Mouse (Mus musculus) mammary gland, adult 2 months (tissue): Measurements from ENCODE around the gene Map3k5. TPM values are rescaled to one million over a fixed set of nuclear protein-coding genes. Genes with fewer than 3 reads are reported as not detected.

Source experiments
- polyA plus RNA-seq: library from polyadenylated mRNA; depleted of rRNA; stranded (reverse); fragments of >200 nt; gene quantifications from 2 replicates; pipeline ENCODE4 v1.2.3, GENCODE M21; 2012; ENCODE audit warnings: low replicate concordance; rRNA removed

The Map3k5 gene
- polyA plus RNA-seq, result 4.9 and 6.6 TPM in 2 replicates

DNA sequence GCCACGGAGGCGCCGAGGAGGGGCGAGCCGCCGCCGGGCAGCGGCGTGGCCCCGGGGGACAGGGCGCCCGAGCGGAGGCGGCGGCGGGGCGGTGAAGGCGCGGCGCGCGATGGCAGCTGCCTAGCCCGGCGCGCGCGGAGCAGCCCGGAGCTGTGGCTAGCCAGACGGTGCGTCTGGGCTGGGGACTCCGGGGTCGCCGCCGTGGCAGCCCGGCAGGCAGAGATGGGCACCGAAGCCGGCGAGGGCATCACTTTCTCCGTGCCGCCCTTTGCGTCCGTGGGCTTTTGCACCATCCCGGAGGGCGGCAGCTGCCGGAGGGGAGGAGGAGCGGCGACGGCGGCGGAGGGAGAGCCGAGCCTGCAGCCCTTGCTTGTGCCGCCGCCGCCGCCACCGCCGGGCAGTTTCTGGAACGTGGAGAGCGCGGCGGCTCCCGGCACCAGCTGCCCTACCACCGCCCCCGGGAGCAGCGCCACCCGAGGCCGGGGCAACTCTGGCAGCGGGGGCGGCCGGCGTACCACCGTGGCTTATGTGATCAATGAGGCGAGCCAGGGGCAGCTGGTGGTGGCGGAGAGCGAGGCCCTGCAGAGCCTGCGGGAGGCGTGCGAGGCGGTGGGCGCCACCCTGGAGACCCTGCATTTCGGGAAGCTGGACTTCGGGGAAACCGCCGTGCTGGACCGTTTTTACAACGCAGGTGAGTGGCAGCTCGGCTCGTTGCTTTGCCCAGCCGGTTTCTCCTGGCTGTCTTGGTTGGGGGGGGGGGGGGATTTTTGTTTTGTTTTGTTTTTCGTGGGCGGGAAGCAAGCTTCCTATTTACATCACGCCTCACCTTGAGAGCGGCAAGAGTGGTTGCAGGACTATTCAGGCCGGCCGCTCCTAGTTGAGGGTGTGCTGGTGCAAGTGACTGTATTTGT is at the start of gene Map3k5:
Gene Map3k5, plus strand, starts transcription at position 89 of the 911 bp plus-strand sequence.

DNA sequence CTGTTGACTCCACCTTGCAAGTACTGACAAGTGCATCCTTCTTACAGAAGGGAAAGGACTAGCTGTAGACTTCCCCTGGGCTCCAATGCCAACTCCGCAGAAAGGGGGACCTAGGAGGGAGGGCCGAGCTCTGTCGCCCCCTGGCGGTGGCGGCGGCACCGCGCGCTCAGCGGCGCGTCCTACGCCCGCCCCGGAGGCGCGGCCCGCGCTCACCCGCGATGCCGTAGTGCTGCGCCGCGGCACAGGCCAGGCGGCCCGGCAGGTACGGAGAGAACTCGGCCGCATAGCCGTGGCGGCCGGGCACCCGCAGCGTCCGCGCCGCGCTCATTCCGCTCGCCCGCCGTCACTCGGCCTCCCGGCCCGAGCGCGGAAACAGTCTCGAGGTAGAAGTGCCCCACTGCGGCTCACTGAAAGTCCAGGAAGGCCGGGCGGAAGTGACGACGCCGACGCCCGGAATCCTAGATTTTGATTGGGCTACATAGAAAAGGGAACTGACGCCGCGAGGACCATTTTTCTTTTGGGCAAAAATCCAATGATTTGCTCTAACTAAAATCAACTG is 26.9 kb upstream of the Map3k5 start, which contains the start of gene Pex7:
Gene Pex7, minus strand, starts transcription at position 444 of the 559 bp plus-strand sequence.

DNA sequence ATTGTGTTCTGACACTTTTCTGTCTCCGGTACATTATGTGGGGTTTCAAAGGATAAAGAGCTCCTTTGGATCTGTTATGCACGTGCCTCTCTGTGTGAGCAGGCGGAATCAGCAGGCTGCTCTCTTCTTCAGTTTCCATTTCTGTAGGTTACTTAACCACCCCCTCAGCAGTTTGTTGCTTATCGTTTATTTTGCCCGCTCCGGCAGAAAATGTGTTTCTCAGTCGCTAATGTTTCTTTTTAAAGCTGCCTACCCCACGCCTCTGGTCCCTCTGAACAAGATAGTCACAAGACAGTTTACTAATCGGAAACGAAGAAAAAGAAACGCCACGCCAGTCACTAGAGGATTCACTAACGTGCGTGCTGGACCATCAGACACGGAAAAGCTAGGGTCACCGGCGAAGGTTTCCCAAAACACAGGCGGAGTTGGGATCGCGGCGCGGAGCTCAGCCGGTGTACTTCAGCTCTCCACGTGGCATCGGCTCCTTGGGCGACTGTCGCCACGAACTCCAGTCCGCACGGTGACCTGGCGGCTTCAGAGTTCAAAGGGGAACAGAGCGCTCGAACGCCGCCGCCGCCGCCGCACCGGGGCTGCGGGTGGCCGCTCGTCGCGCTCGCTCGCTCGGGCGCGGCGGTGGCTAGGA is 214.0 kb downstream of the Map3k5 start, which contains the start of gene Map7:
Gene Map7, plus strand, starts transcription at position 342 of the 643 bp plus-strand sequence.

Other genes with a start within 250 kb of the Map3k5 start
- 0.36 TPM in 1 of 2 replicates, not detected in the other for gene Il20ra, start 221.9 kb upstream of the Map3k5 start, polyA plus RNA-seq
- 0.45 and 1.1 TPM in 2 replicates for gene Slc35d3, start 83.0 kb upstream of the Map3k5 start, polyA plus RNA-seq
- 34.7 and 40.5 TPM in 2 replicates for gene Pex7, start 26.8 kb upstream of the Map3k5 start, polyA plus RNA-seq
- gene Map7, start 214.0 kb downstream of the Map3k5 start, polyA plus RNA-seq, result 3.2 and 6.1 TPM in 2 replicates